Mouse (Mus musculus) liver, adult (tissue): ENCODE results near the gene Rsf1.

Experiments used
- GATA4 ChIP-seq: IDR thresholded peaks from 2 replicates; pipeline ENCODE4 v1.6.1; 2014; ENCODE audit warnings: mild to moderate bottlenecking, low read length; ENCODE audit not compliant: insufficient replicate concordance

Rsf1 gene

DNA sequence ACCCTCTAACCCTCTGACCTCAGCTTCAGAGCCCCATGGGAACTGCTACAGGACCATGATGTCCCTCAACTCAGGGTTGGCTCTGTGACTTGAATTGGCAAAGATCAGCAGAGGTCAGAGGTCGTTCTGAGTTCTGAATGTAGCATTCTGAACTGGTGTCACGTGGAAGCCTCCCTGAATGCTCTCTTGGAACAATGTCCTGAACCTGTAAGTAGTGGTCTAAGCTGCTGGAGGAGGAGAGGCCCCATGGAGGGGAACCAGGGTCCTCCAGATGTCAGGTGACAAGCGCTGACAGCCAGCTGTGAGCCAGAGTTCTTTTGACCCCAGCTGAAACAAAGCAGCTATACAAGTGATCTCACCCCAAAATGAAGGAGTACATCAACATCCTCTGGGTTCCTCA is 150.7 kb downstream of the Rsf1 start:
- no peak for TF ChIP-seq GATA4

DNA sequence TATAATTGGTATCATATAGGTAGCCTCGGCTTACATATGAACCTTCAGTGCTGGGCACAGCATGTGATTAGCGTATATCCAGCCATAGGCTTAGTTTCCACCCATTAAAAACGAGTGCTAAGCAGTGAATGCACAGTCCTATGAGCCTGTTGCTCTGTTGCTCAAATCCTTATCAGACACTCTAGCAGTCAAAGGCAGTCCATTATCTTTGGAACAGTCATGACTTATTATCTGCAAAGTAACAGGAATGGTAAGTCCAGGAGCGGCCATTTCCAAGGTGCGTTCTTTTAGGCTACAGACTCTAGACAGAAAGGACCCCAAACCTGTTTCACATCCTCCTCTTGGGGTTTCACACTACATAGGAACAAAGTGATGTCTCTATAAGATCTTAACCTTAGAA is 153.9 kb downstream of the Rsf1 start:
- TF ChIP-seq GATA4, result no peak

DNA sequence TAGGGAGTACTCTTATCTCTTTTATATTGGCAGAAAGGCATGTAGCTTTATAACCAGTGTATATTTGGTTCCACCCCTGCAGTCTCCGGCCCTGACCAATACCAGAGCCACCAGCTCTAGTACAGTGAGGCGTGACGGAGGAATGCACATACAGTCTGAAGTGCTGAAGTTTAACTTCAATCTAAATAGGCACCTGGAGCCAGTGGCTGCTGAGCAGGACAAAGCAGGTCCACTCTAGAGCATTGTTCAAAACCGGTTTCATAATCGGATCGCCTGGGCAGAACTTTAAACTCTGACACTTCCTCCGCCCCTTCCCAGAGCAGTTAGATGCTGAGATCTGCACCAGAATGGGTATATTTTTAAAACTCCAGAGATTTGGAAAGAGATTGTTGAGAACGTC is 155.3 kb downstream of the Rsf1 start:
- no peak for TF ChIP-seq GATA4

DNA sequence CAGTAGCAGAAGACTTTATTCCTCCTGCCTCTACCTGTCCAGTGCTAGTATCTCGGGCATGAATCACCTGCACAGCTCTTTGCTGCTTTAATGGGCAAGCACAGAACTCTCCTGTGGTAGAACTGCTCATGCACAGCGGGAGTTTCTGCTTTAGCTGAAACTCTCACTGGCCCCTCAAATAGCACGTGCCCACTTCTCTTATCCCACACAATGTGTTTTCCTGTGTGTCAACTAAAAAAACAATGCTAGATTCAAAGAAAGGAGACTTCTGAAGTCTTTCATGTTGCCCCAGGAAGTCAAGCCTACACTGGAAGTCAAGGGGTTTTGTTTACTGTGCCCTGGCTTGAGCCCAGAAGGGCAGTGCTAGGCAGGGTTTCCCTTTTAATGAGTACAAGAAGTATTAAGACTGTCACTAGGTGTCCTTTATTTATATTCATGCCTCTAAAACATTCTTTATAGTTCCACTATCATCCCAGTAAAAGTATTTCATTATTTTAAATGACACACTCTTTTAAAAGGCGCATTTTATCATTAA is 156.3 kb downstream of the Rsf1 start:
- TF ChIP-seq GATA4, result no peak

DNA sequence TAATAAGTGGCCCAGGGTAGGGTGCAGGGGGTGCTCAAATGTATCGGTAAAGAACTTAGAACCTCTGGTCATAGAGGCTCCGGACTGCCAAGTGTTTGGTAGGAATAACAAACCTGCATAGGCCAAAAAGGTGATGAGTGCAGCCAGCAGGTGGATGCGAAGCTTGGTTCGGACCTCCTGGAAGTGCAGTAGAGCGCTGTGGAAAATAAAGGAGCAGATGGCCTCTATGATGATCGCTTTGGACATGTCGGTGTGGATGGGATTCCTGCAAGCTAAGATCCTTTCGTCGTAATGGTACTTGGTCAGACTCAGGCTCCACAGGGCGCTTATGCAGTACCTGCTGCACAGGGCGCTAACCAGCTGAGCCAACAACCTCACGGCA is 157.6 kb downstream of the Rsf1 start:
- TF ChIP-seq GATA4, result no peak

DNA sequence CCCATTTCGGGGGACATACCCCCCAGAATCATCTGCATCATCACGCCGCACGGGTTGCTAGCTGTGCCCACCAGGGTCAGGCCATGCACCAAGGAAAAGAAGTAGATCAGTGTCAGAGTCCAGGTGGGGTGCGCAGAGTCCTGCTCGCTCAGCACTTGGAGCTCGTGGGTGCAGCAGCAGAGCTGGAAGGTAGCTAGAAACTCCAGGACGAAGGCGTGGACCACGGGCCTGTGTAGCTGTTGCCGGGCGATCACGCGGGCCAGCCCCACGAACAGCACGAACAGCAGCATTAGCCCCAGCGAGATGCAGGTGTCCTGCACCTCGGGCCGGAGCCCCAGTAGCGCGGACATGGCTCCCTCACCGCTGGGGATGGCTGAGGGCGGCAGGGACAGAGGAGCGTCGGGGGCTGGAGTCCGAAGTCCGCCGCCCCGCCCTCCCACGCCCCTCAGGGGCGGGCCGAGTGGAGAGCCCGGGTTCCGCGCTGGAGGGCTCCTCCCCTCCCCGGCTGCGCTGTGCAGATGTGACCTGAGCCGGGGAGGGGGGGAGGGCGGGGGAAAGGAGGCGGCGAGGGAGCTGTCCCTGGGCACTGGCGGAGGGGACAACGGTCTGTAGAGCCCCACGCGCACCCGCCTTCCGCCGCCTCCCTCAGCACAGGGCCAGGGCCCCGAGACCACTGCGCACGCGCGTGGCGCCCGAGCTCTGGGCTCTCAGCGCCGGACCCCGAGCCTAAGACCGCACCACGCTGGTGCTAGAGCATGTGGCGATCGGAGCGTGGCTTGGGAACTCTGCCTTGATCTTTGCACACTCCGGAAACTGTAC is 158.2 kb downstream of the Rsf1 start, which contains the start of gene Aqp11:
Gene Aqp11, minus strand, starts transcription at position 652 of the 819 bp plus-strand sequence.
- no peak for TF ChIP-seq GATA4

DNA sequence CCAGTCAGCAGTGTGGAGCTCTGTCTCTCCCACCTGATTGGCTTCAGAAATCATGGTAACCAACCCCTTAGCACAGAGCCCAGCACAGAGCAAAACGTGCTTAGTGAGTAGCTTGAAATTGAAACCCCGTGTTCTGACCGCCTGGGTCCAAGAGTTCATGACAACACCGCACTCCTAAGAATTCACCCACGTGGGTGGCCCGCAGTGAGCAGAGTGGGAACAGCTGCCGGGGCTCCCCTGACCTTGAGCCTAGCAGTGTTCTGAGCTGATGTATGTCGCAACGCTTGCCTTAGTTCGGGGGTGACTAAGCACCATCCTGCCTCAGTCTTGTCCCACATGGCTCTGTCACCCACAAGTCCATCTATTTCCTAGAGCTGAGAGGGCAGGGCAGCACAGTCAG is 161.3 kb downstream of the Rsf1 start:
- no peak for TF ChIP-seq GATA4

DNA sequence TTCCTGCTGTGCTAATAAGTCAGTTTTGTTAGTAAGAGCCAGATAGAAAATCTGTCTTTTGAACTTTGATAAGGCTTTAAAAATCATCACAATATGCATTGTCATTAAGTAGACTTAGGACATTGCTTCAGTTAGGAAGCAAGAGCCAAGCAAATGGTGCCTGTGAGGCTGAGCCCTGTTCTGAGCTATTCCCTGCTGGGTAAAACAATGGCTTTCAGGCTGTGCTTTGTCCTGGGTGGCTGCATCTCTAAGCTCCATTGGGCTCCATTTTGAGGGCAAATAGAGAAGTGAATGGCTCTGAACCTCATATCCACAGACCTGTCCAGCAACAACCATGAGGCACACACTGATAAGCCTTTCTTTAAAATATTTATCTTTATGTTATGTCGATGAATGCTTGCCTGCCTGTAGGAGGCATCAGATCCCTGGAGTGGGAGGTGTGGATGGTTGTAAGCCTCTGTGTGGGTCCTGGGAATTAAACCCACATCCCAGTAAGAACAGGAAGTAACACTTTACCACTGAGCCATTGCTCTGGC is 162.1 kb downstream of the Rsf1 start:
- no peak for TF ChIP-seq GATA4
